Mouse (Mus musculus) erythroblast, embryonic 14.5 days (primary cell): ENCODE data around the gene Cpa5. TPM values are rescaled to one million over a fixed set of nuclear protein-coding genes. Genes with fewer than 3 reads are reported as not detected.

Experiments
- H3K27me3 ChIP-seq: 2 replicates; pipeline ENCODE4 v1.6.1; 2012; ENCODE audit warnings: inconsistent platforms; ENCODE audit not compliant: control insufficient read depth
- H3K36me3 ChIP-seq: 2 replicates; pipeline ENCODE4 v1.6.1; 2012; ENCODE audit warnings: mild to moderate bottlenecking, inconsistent platforms; ENCODE audit not compliant: control insufficient read depth
- H3K4me1 ChIP-seq: 2 replicates; pipeline ENCODE4 v1.6.1; 2012; ENCODE audit warnings: inconsistent platforms; ENCODE audit not compliant: control insufficient read depth
- H3K4me3 ChIP-seq: replicated peaks from 2 replicates; pipeline ENCODE3; 2012; ENCODE audit warnings: moderate library complexity, mild to moderate bottlenecking, inconsistent platforms
- H3K9me3 ChIP-seq: 2 replicates; pipeline ENCODE4 v1.6.1; 2012; ENCODE audit warnings: low read length, inconsistent platforms, mixed read lengths; ENCODE audit not compliant: control insufficient read depth
- GATA1 ChIP-seq: IDR thresholded peaks from 2 replicates; pipeline ENCODE4 v1.6.1; 2012; ENCODE audit warnings: low read length, inconsistent platforms, mixed read lengths
- TAL1 ChIP-seq: IDR thresholded peaks from 3 replicates; pipeline ENCODE4 v1.6.1; 2012; ENCODE audit warnings: low read length, inconsistent platforms, mixed read lengths
- polyA plus RNA-seq: library from polyadenylated mRNA; stranded (reverse); fragments of >175 nt; gene quantifications from 2 replicates; pipeline ENCODE4 v1.2.3, GENCODE M21; 2012

Gene Cpa5
- polyA plus RNA-seq, 1 experiment = not detected

DNA sequence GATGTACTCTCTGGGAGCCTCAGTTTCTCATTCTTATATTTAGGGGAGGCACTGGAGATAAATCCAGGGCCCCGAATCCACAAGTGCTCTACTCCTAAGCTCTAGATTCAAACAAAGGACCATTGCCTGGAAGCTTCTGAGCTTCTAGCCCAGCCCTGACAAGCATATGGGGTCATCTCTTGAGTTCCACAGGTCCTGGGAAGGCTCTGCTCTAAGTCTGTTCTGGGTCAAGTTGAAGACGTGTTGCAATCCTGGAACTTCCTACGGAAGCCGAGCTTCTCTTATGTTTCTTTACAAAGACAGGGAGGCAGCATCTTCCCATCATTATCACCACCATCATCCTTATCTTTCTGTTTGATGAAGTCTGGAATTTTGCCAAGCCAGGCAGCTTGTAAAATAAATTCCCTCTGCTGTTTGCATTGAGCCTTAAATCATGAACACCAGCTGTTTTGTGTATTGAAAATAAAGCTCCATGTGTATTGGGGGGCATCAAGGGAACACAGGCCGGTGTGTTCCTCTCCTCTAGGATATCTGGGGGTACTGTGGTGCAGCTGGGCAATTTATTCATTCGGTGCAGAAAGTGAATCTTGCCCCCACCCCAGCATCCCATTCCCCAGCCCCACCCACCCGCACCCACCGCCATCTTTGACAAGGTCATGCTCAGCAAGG lies 14.4 kb upstream of the Cpa5 start:
- no peaks in the 10 kb centered on the region for H3K4me1 ChIP-seq
- H3K9me3 ChIP-seq = no peaks in the 10 kb centered on the region
- H3K36me3 ChIP-seq = no peaks in the 10 kb centered on the region
- no peaks in the 10 kb centered on the region for H3K27me3 ChIP-seq
- TF ChIP-seq GATA1 = no peak
- H3K4me3 ChIP-seq = no peak overlapping the region

DNA sequence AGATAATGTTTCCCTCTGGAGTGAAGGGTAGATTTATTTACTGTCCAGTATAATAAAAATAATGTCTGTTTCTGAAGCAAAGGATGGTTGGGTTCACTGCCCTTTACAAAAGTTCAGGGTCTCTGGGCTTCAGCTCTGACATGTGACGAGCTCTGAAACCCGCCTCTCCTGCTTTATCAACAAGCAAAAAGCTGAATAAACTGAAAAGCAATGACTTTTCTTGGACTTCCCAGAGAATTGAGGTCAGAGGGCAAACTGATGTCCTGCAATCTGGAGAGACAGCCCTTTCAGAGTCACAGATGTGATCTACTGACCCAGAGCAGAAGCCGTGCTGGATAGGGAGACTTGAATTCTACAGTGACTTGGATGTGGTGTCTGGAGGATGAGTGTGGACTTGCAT lies 10.8 kb upstream of the Cpa5 start:
- H3K27me3 ChIP-seq = no peaks in the 10 kb centered on the region
- TF ChIP-seq TAL1 (no peak), GATA1 (no peak)
- no peaks in the 10 kb centered on the region for H3K4me1 ChIP-seq
- no peaks in the 10 kb centered on the region for H3K36me3 ChIP-seq
- H3K9me3 ChIP-seq = no peaks in the 10 kb centered on the region
- H3K4me3 ChIP-seq = no peak overlapping the region

DNA sequence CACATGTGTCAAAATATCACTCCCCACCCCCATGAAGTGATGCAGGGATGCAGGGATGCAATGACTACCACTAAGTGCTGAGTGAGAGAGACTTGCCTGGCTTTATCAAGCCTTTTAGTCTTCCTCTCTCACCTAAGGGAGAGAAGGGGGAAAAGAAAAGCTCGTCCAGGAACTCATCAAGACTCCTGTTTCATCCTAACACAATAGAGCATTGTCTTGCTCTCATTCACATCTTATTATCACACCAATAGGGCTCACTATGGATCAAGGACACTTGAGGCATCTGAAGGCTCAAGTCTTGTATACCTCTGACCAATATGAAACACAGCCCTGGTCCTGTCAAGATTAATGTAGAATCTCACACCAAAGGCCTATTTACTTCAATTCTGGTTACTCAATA lies 9.8 kb upstream of the Cpa5 start:
- no peaks in the 10 kb centered on the region for H3K4me1 ChIP-seq
- H3K36me3 ChIP-seq = no peaks in the 10 kb centered on the region
- H3K27me3 ChIP-seq = no peaks in the 10 kb centered on the region
- TF ChIP-seq GATA1 (no peak), TAL1 (no peak)
- H3K9me3 ChIP-seq = no peaks in the 10 kb centered on the region
- H3K4me3 ChIP-seq = no peak overlapping the region

DNA sequence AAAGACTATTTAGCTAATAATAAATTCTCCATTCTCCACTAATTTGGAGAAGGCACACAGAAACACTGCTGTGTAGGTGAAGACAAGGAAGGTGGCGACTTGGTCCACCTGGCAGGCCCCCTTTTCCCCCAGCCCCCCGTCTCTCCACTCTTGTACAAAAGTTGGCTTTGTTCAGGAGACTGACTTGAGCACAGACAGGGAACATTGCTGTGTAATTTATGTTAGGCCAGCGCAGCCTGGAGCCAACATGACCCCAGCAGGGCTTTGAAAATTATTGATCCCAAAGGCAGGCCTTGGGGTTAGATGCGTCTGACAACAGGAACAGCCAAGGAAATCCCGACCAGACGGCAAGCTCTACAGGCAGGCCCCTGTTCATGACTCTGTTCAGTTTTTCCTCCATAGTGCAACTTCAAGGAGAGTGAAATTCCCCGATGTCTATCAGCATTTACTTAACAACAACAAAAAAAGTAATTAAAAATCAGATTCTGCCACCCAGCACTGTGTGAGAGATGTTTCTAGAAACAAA lies 6.4 kb upstream of the Cpa5 start:
- Histone ChIP-seq H3K4me1 (no peaks in the 10 kb centered on the region), H3K36me3 (no peaks in the 10 kb centered on the region), H3K9me3 (no peaks in the 10 kb centered on the region), H3K27me3 (no peaks in the 10 kb centered on the region; the same call in 1 of the 2 replicates), H3K4me3 (no peak overlapping the region)
- TF ChIP-seq GATA1 = no peak
- no peak for TF ChIP-seq TAL1

DNA sequence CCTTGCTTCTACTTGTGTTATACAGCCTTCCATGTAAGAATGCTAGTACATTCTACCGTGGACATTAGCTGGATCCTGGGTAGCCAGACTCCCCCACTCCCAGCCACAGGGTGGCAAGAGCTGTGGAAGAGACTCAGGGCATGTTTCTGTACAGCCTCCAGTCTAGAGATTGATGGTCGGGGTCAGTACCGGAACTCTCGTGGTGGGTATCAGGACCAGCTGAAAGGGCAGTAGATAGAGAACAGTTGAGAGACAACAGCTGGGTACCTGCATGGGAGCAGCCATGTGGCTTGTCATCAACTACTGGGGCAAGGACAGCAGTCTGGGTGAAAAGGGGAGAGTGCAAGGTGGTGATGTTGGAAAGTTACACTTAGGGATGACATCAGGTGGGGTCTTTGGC lies 5.7 kb upstream of the Cpa5 start:
- Histone ChIP-seq H3K4me1 (no peaks in the 10 kb centered on the region), H3K27me3 (no peaks in the 10 kb centered on the region; the same call in 1 of the 2 replicates), H3K36me3 (no peaks in the 10 kb centered on the region), H3K4me3 (no peak overlapping the region), H3K9me3 (no peaks in the 10 kb centered on the region)
- no peak for TF ChIP-seq TAL1
- TF ChIP-seq GATA1 = no peak

DNA sequence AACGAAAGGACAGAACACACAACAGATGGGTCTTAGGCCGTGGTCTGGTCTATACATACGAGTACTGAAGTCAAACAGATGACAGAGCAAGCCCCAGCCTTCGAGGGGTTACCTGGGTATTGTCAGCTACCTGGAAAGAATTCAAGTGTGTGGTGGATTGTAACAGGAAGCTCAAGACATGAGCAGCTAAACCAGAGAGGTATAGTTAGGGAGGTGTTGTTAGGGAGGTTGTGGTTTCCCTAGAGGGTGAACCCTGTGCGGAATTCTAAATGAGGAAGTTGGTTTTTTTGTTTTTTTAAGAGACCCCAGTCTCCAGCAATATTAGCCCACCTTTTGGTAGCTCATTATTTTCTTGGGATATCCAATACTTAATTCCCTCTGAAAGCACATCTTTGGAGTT lies 5.1 kb upstream of the Cpa5 start:
- Histone ChIP-seq H3K4me1 (no peaks in the 10 kb centered on the region), H3K36me3 (no peaks in the 10 kb centered on the region), H3K4me3 (no peak overlapping the region), H3K9me3 (no peaks in the 10 kb centered on the region), H3K27me3 (no peaks in the 10 kb centered on the region; the same call in 1 of the 2 replicates)
- TF ChIP-seq TAL1 (no peak), GATA1 (no peak)

DNA sequence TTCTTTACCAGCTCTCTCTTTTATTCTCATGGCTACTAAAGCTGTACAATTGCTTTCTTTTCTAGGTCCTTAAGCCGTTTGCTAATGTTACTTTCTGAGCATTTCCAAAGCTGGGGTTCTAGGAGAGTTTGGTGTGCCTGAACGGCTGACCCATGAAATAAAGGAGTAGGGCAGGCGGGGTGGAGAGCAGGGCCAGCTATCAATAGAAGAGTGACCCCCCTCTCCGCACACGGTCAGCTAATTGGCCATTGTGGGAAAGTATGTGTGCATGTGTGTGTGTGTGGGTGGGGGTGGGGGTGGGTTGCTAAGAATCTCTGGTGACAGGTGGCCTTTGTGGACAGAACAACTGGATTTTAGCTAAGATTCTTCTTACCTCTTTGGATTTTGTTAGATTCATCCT lies 402 bp downstream of the Cpa5 start:
- TF ChIP-seq GATA1 = no peak
- no peak for TF ChIP-seq TAL1
- no peaks in the 10 kb centered on the region for H3K4me1 ChIP-seq
- H3K4me3 ChIP-seq = no peak overlapping the region
- H3K27me3 ChIP-seq = peaks cover 13% of the 10 kb centered on the region
- H3K9me3 ChIP-seq = no peaks in the 10 kb centered on the region
- no peaks in the 10 kb centered on the region for H3K36me3 ChIP-seq

DNA sequence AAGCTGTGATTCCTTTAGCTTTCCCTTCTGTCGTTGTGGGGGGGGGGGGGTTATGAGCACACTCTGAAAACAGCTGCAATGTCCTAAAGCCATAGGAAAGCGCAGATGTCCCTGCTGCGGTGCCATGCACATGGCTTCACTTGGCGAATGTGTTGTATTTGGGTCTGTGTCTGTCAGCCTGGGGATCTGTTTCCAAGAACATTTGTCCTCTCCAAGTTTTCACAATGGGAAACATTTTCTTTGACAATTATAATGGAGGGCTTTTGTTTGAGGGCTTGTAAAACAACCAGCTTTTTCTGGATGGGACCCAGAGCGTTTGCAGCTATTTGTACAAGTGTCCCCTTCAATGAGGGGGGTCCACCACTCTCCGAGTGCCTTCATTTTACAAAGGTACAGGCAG lies 3.4 kb downstream of the Cpa5 start:
- Histone ChIP-seq H3K9me3 (no peaks in the 10 kb centered on the region), H3K4me1 (no peaks in the 10 kb centered on the region), H3K36me3 (no peaks in the 10 kb centered on the region), H3K4me3 (no peak overlapping the region), H3K27me3 (peaks cover 43% of the 10 kb centered on the region)
- no peak for TF ChIP-seq GATA1
- TF ChIP-seq TAL1 = no peak

DNA sequence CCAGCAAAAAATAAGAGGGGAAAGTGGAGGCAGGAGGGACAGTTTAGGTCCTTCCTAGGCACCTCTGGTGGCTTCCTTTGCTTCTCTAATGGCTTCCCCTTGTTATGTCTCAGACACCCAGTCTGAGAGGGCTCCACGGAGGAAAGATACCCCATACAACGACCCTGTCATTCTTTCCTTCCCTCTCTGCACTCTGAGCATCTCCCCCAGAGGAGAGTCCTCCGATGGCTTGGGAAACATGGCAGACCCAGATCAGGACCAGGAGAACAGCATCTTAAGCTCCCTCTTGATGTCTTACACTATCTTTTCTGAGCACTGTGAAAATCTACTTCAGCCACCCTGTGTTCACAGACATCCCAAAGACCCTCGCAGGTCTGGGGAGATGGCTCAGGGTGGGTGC lies 4.9 kb downstream of the Cpa5 start:
- Histone ChIP-seq H3K4me1 (no peaks in the 10 kb centered on the region), H3K4me3 (no peak overlapping the region), H3K36me3 (no peaks in the 10 kb centered on the region), H3K9me3 (no peaks in the 10 kb centered on the region), H3K27me3 (peaks cover 51% of the 10 kb centered on the region)
- TF ChIP-seq GATA1 (no peak), TAL1 (no peak)

DNA sequence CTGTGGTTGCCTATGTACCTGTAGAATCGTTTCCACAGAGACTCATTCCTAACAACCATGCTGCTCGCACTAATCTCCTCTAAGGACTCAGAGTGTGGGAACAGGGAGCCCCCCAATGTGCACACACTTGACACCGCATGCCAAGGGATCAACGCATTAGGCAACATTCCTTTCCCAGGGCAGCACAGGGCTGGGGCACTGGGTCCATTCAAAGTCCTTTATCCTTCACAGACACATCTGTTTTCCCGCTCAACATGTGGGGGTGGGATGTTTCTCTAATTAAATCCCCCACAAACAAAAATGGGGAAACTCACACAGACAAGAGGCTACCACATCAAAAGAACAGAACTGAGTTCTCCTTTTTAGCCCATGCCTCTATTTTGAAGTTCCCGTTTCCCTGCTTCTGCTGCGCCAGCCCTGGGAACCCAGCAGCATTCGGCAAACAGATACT lies 5.7 kb downstream of the Cpa5 start:
- Histone ChIP-seq H3K4me3 (no peak overlapping the region), H3K36me3 (no peaks in the 10 kb centered on the region), H3K4me1 (no peaks in the 10 kb centered on the region), H3K27me3 (peaks cover 51% of the 10 kb centered on the region), H3K9me3 (no peaks in the 10 kb centered on the region)
- no peak for TF ChIP-seq TAL1
- TF ChIP-seq GATA1 = no peak
